In genomic region chr9:14532283-14532682, GRCm38 (mm10) we compare ENCODE assay signal across 9 mouse cellular contexts. TPM values are rescaled to one million over a fixed set of nuclear protein-coding genes. Genes with fewer than 3 reads are reported as not detected.
DNase-seq lines count a peak whose midpoint lies in the region; ATAC-seq lines count a peak whose summit lies in the region.
"Had no signal": no experiment of that assay in that cellular context is flagged by ENCODE, and none has a peak within 500 bp of the region (broad histone marks: within the 10 kb centered on the region; RNA-seq: fewer than 3 reads in every experiment).

No protein-coding gene starts in this region.

- H3K4me1 ChIP-seq in neural tube, embryonic 11.5 days (ENCODE audit: control insufficient read depth, insufficient read depth, low read length), result no peaks in the 10 kb centered on the region
- no peaks in the 10 kb centered on the region; the same call in 1 of the 2 replicates for H3K4me1 ChIP-seq in forebrain, embryonic 16.5 days (replicated peaks; ENCODE audit: control insufficient read depth, insufficient read depth, low read length)
- H3K4me1 ChIP-seq in midbrain, embryonic 11.5 days (ENCODE audit: control insufficient read depth, insufficient read depth, low read length), result peaks cover 7% of the 10 kb centered on the region
- H3K4me1 ChIP-seq in liver, embryonic 11.5 days (replicated peaks; ENCODE audit: control insufficient read depth, insufficient read depth, low read length), result no peaks in the 10 kb centered on the region

- DNase-seq in neural tube, embryonic 11.5 days (ENCODE audit: low spot score), result no peak
- no peak for DNase-seq in neural tube, embryonic 10.5 days (ENCODE audit: extremely low spot score, low spot score)
- DNase-seq in midbrain, embryonic 11.5 days (ENCODE audit: low spot score, missing footprints), result peak; percentile 84
- no peak for DNase-seq in layer of hippocampus, adult 11-12 months (ENCODE audit: low spot score)
- DNase-seq in heart, adult 18-20 months, result no peak
- no peak for DNase-seq in liver, embryonic 11.5 days (ENCODE audit: low spot score)
- no peak for DNase-seq in testis, postnatal 14 days (ENCODE audit: low spot score)
- DNase-seq: cerebellum, postnatal 36 days had no signal

- peak; percentile 68; the same call in 1 of the 2 replicates for ATAC-seq in neural tube, embryonic 11.5 days (ENCODE audit: insufficient read depth, low FRiP score, low TSS enrichment)
- peak; percentile 65 for ATAC-seq in forebrain, embryonic 16.5 days
- ATAC-seq in midbrain, embryonic 11.5 days (ENCODE audit: low FRiP score), result peak; percentile 95
- ATAC-seq in liver, embryonic 11.5 days (replicated peaks; ENCODE audit: low FRiP score), result no peak

- 39% methylated on average over 3 of the region's 3 CpGs for WGBS in neural tube, embryonic 11.5 days
- WGBS in forebrain, embryonic 16.5 days, result 35% methylated on average over 3 of the region's 3 CpGs
- WGBS in midbrain, embryonic 11.5 days, result 25% methylated on average over 3 of the region's 3 CpGs
- WGBS in liver, embryonic 11.5 days, result 63% methylated on average over 3 of the region's 3 CpGs

- no peak overlapping the region for H3K9ac ChIP-seq in neural tube, embryonic 11.5 days (ENCODE audit: low read length)
- H3K9ac ChIP-seq in forebrain, embryonic 16.5 days (replicated peaks; ENCODE audit: low read depth, low read length), result no peak overlapping the region
- H3K9ac ChIP-seq in midbrain, embryonic 11.5 days (ENCODE audit: low read length), result no peak overlapping the region
- no peak overlapping the region for H3K9ac ChIP-seq in liver, embryonic 11.5 days (ENCODE audit: low read depth, low read length)

- H3K4me3 ChIP-seq in neural tube, embryonic 11.5 days (ENCODE audit: low read depth, low read length), result no peak overlapping the region
- no peak overlapping the region for H3K4me3 ChIP-seq in forebrain, embryonic 16.5 days (replicated peaks; ENCODE audit: low read length)
- H3K4me3 ChIP-seq in midbrain, embryonic 11.5 days (ENCODE audit: low read depth, low read length), result no peak overlapping the region
- no peak overlapping the region for H3K4me3 ChIP-seq in liver, embryonic 11.5 days (ENCODE audit: low read depth, low read length)

- H3K36me3 ChIP-seq in neural tube, embryonic 11.5 days (ENCODE audit: control insufficient read depth, insufficient read depth, low read length), result no peaks in the 10 kb centered on the region
- no peaks in the 10 kb centered on the region for H3K36me3 ChIP-seq in forebrain, embryonic 16.5 days (ENCODE audit: control insufficient read depth, insufficient read depth)
- H3K36me3 ChIP-seq in midbrain, embryonic 11.5 days (ENCODE audit: control insufficient read depth, insufficient read depth, low read length), result no peaks in the 10 kb centered on the region
- H3K36me3 ChIP-seq in liver, embryonic 11.5 days (ENCODE audit: control insufficient read depth, insufficient read depth, low read length), result no peaks in the 10 kb centered on the region

- no peaks in the 10 kb centered on the region for H3K9me3 ChIP-seq in neural tube, embryonic 11.5 days (ENCODE audit: control insufficient read depth, low read length)
- no peaks in the 10 kb centered on the region for H3K9me3 ChIP-seq in forebrain, embryonic 16.5 days (ENCODE audit: control insufficient read depth, low read length)
- H3K9me3 ChIP-seq in midbrain, embryonic 11.5 days (ENCODE audit: control insufficient read depth, low read length), result no peaks in the 10 kb centered on the region
- H3K9me3 ChIP-seq in liver, embryonic 11.5 days (ENCODE audit: control insufficient read depth, low read length), result no peaks in the 10 kb centered on the region

- no peak overlapping the region for H3K4me2 ChIP-seq in neural tube, embryonic 11.5 days (ENCODE audit: low read depth)
- H3K4me2 ChIP-seq in forebrain, embryonic 16.5 days (ENCODE audit: low read length), result no peak overlapping the region
- no peak overlapping the region for H3K4me2 ChIP-seq in midbrain, embryonic 11.5 days
- H3K4me2 ChIP-seq in liver, embryonic 11.5 days, result no peak overlapping the region

- no peak overlapping the region for H3K27ac ChIP-seq in neural tube, embryonic 11.5 days (ENCODE audit: low read depth, low read length)
- H3K27ac ChIP-seq in forebrain, embryonic 16.5 days (ENCODE audit: low read length), result no peak overlapping the region
- H3K27ac ChIP-seq in midbrain, embryonic 11.5 days (ENCODE audit: low read depth, low read length), result no peak overlapping the region
- H3K27ac ChIP-seq in liver, embryonic 11.5 days (ENCODE audit: low read depth, low read length), result no peak overlapping the region

- H3K27me3 ChIP-seq in neural tube, embryonic 11.5 days (ENCODE audit: control insufficient read depth, insufficient read depth, low read length), result no peaks in the 10 kb centered on the region
- no peaks in the 10 kb centered on the region for H3K27me3 ChIP-seq in forebrain, embryonic 16.5 days (replicated peaks; ENCODE audit: control insufficient read depth, insufficient read depth, low read length)
- no peaks in the 10 kb centered on the region for H3K27me3 ChIP-seq in midbrain, embryonic 11.5 days (ENCODE audit: control insufficient read depth, insufficient read depth, low read length)
- H3K27me3 ChIP-seq in liver, embryonic 11.5 days (replicated peaks; ENCODE audit: control insufficient read depth, insufficient read depth, low read length), result no peaks in the 10 kb centered on the region

RNA-seq across cellular contexts. Expression of gene Cwc15, which starts 31.9 kb away (rescaled TPM):
- 180 and 191 TPM in 2 replicates for polyA plus RNA-seq in neural tube, embryonic 11.5 days (2014; fragmentation: Nextera tagmentation; extraction: Ambion mirVana)
- 159 TPM in 2 replicates for polyA plus RNA-seq in forebrain, embryonic 16.5 days (2015; fragmentation: Nextera tagmentation; extraction: Ambion mirVana)
- 216 and 239 TPM in 2 replicates for polyA plus RNA-seq in midbrain, embryonic 11.5 days (2014; fragmentation: Nextera tagmentation; extraction: Ambion mirVana)
- 10 to 100 TPM; 66.3 to 67.3 TPM for total RNA-seq in heart, adult 18-20 months (2021)
- 145 and 147 TPM in 2 replicates for polyA plus RNA-seq in liver, embryonic 11.5 days (2014; fragmentation: Nextera tagmentation; extraction: Ambion mirVana)

RNA-seq across cellular contexts. Expression of gene Kdm4d, which starts 32.0 kb away (rescaled TPM):
- polyA plus RNA-seq in neural tube, embryonic 11.5 days (2014; fragmentation: Nextera tagmentation; extraction: Ambion mirVana), result 0.15 and 0.28 TPM in 2 replicates
- 0.25 and 0.34 TPM in 2 replicates for polyA plus RNA-seq in forebrain, embryonic 16.5 days (2015; fragmentation: Nextera tagmentation; extraction: Ambion mirVana)
- 0.07 TPM in 2 replicates for polyA plus RNA-seq in midbrain, embryonic 11.5 days (2014; fragmentation: Nextera tagmentation; extraction: Ambion mirVana)
- not detected for total RNA-seq in heart, adult 18-20 months (2021)
- polyA plus RNA-seq in liver, embryonic 11.5 days (2014; fragmentation: Nextera tagmentation; extraction: Ambion mirVana), result 0.18 and 0.26 TPM in 2 replicates
